Mouse (Mus musculus): Measurements from ENCODE around the gene A730061H03Rik. TPM values are rescaled to one million over a fixed set of nuclear protein-coding genes. Genes with fewer than 3 reads are reported as not detected.
A peak's percentile ranks its signal among the peaks of the same experiment; 100 is the strongest.

The A730061H03Rik gene
- total RNA-seq (2021), result under 1 TPM in 1 of 2 experiments, not detected in 1; 0.66 TPM
- long read RNA-seq, experiment 1, partial matches to known transcripts, result 0 of 1 reads
- long read RNA-seq, experiment 1, other reads (novel, unspliced or antisense), result 0 of 1 reads
- long read RNA-seq, experiment 2, result 0 reads

DNA sequence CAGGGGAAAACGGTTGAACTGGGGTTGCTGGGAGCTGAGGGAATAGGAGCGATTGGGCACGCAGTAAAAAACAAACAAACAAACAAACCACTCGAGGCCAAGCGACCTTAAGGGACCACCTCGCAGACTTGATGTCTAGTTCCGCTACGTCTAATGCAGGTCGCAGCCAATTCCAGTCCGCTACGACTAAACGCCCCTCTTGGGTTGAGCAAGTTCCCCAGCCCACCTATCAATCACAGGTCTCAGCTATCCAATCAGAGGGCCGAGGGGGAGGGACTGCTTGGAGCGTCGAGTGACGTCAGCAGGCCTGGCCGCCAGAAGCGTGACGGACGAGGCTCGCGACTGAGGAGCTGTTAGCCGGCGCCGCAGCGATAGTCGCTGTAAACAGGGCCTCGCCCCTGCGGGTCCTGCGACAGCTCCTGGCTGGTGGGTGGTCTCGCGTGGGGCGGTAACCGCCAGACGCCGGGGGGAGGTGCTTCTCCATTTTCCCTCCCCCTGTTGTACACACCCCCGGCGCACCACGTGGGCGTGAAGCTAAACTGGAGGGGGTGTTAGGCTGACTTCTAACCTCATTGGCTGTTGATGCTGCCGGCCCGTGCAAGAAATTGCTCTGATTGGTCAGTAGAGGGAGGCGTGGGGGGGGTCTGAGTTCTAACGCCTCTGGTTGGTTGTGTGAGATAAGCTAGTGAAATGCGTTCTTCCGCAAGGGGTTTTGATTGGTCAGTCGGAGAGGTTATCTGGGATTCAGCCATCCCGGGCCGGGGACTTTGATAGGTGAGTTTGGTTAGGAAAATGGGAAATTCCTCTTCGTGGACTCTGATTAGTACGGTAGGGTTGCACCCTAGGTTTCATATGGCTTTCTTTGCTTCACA is at the start of gene A730061H03Rik:
Gene A730061H03Rik (minus strand): TSS at position 205 of the 872 bp plus-strand sequence.
- DNase-seq, result peak; percentile 98

DNA sequence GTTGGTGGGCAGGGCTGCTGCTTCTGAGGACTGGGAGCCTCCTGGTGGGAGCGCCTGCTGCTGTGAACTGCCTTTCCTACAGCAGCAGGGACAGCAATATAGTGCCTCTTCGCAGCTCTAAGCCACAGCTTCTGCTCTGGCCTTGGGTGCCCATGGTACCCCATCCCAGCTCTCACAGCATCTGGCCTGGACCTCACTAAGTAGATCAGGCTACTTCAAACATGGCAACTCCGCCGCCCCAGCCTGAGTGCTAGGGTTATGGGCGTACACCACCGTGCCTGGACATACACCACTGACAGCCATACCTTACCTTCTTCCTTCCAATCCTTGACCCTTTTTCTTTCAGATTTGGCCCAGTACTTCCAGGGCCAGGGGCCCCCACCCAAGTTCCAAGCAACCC is 48.1 kb upstream of the A730061H03Rik start:
- DNase-seq, result no peak

DNA sequence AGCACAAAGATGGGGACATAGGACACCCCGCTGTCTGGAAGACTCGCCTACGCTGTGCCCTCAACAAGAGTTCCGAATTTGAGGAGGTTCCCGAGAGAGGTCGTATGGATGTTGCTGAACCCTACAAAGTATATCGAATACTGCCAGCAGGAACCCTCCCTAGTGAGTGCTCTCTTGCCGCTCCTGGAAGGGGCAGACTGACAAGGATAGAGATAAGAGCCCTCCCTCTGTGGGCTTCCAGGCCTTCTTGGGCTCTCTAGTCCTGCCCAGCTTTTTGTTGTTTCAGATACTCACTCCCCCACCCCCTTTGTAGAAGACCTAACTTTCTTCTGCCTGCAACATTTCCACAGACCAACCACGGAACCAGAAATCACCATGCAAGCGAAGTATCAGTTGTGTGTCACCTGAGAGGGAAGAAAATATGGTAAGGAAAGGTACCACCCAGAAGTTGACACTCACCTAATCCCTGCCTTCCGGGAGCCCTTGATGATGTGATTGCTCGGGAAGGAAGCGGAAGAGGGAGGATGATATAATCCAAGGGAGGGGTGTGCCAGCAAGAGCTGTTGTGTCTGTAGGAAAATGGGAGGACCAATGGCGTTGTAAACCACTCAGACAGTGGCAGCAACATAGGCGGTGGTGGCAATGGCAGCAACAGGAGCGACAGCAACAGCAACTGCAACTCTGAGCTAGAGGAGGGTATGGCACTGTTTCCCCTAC is 45.7 kb upstream of the A730061H03Rik start:
- DNase-seq, result no peak

GRCm38 (mm10) chr14:55604823-55605222 is 44.6 kb upstream of the A730061H03Rik start:
- no peak for DNase-seq

DNA sequence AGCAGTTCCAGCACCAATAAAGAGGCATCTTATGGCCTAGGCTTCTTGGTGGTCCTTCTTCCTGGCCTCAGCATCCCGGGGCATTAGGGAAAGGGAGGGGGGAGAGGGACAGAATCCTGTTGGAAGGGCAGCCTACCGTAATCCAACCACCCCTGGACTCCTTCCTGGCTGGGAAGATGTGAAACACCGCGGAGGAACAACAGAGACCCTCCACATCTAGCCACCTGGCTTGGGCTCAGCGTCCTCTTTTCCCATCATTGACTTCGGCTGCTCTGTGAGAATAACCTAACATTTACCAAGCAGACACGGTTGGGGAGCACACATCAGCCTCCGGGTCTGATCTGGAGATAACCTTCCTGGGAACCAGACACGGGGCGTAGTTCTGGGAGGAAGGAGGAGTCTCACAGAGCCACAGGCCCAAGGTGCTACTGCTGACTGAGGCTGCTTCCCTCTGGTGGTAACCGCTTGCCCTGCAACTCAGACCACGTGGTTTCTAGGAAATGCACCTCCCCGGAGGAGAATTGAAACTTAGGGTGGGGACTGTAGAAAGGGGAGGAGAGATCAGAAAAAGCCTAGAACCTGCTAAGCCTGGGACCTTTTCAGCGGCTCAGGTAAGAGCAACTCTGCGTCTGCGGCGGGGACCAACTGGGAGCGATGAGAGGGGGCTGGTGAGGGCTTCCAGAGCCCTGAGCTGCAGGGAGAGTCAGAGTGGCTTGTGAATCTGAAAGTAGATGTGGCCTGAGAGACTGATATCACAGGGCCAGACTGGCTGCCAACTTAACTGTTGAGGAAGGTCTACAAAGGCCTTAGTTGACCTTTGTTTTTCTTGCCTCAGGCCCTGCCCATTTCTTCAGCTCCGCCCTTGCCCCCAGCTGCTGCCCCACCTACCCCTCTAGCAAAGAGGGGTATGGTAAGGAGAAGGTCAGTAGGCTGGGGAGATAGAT is 43.7 kb upstream of the A730061H03Rik start:
- DNase-seq, result peak; percentile 93

DNA sequence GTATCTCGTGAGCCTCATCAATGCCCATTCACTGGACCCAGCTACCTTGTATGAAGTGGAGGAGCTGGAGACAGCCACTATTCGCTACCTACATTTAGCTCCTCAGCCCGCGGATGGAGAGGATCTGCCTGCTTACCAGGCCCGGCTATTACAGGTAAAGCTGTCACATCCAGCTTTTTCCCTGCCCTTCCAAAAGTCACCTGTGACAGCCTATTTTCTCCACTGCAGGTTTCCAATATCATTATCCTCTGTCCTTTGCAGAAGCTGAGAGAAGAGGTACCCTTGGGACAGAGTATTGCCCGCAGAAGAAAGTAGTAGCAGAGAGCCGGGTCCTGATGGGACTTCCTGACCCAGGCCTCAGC is 43.0 kb upstream of the A730061H03Rik start, which contains the start of gene Irf9:
Gene Irf9 (plus strand): TSS at position 301 of the 362 bp plus-strand sequence.
- DNase-seq, result no peak

DNA sequence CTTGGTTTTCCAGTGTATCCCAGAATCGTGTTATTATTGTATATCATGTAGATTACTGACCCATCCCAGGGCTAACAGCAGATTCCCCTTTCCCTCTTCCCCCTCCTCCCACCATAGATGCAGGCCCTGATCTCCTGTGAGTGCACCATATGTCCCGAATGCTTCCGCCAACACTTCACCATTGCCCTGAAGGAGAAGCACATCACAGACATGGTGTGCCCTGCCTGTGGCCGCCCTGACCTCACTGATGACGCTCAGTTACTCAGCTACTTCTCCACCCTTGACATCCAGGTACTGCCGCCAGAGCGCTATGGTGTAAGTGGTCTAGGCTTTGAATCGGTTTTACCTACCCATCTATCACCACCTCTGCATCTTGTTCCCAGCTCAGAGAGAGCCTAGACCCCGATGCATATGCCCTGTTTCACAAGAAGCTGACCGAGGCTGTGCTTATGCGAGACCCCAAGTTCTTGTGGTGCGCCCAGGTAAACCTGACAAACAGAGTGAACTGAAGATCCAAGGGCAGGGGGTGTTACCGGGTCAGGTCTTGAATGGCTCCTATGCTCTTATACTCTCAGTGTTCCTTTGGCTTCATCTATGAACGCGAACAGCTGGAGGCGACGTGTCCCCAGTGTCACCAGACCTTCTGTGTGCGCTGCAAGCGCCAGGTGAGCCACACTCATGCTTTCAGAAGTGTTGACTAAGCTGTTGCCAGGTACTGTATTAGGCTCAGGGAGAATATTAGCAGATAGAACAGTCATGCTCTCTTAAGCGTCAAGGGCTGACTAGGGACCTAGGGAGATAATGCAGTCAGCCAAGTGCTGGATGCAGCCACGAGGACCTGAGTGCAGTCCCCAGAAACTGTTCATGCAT is 38.5 kb upstream of the A730061H03Rik start:
- DNase-seq, result no peak

DNA sequence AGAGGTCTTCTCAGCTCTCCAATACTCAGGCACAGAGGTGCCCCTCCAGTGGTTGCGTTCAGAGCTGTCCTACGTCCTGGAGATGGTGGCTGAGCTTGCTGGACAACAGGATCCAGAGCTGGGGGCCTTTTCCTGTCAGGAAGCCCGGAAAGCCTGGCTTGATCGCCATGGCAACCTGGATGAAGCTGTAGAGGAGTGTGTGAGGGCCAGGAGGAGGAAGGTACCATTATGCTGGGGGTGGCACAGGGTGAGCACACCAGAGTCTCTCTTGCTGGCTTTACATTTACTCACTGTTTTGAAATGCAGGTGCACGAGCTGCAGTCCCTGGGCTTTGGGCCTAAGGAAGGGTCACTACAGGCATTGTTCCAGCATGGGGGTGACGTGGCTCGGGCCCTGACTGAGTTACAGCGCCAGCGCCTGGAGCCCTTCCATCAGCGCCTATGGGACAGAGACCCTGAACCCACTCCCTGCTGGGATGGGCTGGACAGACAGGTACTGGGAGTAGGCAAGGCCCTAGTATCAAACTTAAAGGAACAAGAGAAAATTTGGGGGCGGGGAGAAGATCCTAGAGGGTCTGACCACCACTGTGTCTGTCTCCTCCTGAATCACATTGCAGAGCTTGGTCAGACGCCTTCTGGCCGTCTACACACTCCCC is 36.0 kb upstream of the A730061H03Rik start:
- DNase-seq, result no peak

GRCm38 (mm10) chr14:55592226-55592625 is 32.0 kb upstream of the A730061H03Rik start:
- DNase-seq, result no peak

DNA sequence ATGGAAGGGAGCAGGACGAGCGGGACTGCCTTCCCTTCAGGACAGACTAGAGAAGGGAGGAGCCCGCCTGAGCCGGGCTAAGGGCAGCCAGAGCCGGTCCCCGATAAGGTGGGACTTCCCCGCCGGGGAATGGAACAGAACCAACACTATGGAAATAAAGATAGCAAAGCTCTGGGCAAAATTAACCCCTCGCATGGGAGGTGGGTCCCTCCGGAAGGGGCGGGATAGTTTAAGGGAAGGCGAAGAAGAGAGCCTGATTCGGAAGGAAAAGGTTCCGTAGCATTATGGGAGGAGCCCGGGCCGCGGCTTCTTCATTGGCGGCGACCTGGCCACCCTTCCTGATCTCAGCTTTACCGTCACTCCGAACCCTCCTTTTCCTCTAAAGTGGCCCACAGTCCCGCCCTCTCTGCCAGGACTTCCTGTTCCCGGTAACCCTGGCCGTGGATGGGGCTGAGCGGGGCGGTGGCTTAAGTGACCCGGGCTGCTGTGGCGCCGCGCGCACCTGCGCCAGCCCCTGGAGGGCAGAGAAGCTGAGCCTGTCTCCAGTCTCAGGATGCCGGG is 31.2 kb upstream of the A730061H03Rik start, which contains the start of gene Rnf31:
Gene Rnf31 (plus strand): TSS at position 378 of the 561 bp plus-strand sequence.
- peak; percentile 96 for DNase-seq

GRCm38 (mm10) chr14:55590748-55591330 is 30.6 kb upstream of the A730061H03Rik start, which contains the start of gene Psme2:
Psme2 (minus strand) TSS chr14:55591113.
- DNase-seq, result peak; percentile 95

DNA sequence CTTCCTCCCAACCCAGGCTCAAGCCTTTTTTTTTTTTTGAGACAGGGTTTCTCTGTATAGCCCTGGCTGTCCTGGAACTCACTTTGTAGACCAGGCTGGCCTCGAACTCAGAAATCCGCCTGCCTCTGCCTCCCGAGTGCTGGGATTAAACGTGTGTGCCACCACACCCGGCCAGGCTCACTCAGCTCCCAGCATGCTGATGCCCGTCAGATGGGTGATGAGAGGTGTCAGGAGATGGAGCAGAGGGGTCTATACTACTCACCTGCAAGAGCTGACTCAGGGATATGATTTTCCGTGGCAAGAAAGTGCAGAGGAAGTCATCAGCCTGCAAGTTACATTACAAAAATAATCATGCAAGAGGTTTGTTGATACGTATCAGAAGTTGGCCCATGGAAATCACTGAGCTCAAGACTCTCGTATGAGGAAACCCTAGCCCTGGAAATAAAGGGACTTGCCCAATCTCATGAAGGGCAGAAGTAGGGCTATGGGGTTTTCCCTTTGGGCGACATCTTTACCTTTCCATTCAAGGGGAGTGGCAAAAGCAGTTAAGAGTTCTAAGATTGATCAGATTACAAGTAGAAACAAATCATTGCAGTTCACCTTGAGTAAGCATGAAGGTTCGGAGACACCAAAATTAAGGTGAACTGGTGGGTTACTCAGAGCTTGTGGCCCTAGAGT is 29.7 kb upstream of the A730061H03Rik start:
- DNase-seq, result no peak

GRCm38 (mm10) chr14:55589271-55589670 is 29.1 kb upstream of the A730061H03Rik start:
- no peak for DNase-seq

DNA sequence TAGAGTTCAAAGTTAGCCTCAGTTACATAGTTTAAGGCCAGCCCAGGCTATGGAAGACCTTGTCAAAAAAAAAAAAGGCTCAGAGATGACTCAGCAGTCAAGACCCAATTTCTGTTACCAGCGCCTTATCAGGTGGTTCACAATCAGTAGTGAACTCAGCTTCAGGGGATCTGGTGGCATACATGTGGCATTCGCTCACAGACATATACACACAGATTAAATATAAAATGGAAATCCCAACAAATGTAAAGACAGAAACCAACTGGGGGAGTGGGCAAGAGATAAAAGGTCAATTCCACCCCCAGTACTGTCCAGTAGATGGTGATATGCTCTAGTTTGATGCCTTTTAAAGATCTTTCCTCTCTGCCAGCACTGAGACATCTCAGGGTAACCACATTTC is 25.9 kb upstream of the A730061H03Rik start:
- DNase-seq, result no peak

DNA sequence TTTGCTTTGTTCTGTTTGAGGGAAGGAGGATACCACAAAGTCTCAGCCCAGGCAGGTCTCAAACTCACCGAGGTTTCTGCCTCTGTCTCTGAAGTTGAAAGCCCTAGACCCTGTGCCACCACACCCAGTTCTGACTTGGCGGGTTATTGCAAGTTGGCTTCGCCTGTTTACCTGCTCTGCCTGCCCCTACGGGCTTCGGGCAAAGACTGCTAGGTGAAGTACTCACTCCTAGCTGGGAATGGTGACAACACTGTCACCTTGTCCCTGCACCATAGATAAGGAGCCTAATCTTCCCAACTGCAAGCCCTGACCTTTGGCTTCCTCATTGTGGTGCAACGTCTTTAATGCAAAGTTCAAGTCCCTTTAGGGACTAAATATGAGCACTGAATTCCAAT is 25.4 kb upstream of the A730061H03Rik start:
- DNase-seq, result peak; percentile 32

GRCm38 (mm10) chr14:55584702-55585565 is 24.7 kb upstream of the A730061H03Rik start, which contains the start of gene Emc9:
Emc9 (minus strand) TSS chr14:55585302.
- peak; percentile 91 for DNase-seq

DNA sequence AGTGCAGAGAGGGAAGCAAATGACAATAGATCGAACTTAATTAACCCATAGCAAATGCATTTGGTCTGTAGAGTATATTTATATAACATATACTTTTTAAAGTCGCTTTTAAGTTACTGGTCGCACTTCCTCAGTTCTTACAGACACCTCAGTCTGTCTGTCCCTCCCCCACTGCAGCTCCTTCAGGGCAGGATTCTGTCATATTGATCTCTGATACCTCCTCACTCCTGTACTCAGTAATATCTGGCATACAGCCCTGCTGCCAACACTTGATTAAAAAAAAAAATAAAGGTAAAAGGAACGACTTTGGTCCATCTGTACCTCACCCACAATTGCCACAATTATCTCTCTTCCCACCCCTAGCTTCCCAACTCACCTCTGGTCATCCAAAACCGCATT is 24.1 kb upstream of the A730061H03Rik start:
- no peak for DNase-seq
